Mouse (Mus musculus) limb, embryonic 14.5 days (tissue): ENCODE measurements around the gene Hist1h1c. TPM values are rescaled to one million over a fixed set of nuclear protein-coding genes. Genes with fewer than 3 reads are reported as not detected.
A peak's percentile ranks its signal among the peaks of the same experiment; 100 is the strongest.
"Not testable (repeated sequence)": the region's sequence is repeated elsewhere in the genome, so short reads cannot be mapped to it uniquely, and the experiment has no call there.

Source experiments
- ATAC-seq: fragments of 200-750 bp; cut with Nextera tagmentation; 2 replicates; pipeline ENCODE4 v1.8.0; 2017; ENCODE audit warnings: low read depth, moderate number of reproducible peaks, moderate TSS enrichment; ENCODE audit not compliant: low FRiP score
- DNase-seq: peaks from one replicate; pipeline ENCODE4 v3.0.0-alpha.2; 2015; ENCODE audit warnings: low spot score
- H3K27ac ChIP-seq: fragments of 300-500 bp; sonication (generic); replicated peaks from 2 replicates; pipeline ENCODE4 v1.5.1; 2014; ENCODE audit warnings: low read depth, mild to moderate bottlenecking, low read length, moderate library complexity, mixed read lengths
- H3K27me3 ChIP-seq: fragments of 300-500 bp; sonication (generic); 2 replicates; pipeline ENCODE4 v1.6.1; 2014; ENCODE audit warnings: low read length, mixed read lengths; ENCODE audit not compliant: control insufficient read depth, insufficient read depth
- H3K36me3 ChIP-seq: fragments of 300-500 bp; sonication (generic); 2 replicates; pipeline ENCODE4 v1.6.1; 2014; ENCODE audit warnings: mild to moderate bottlenecking, low read length, moderate library complexity, mixed read lengths; ENCODE audit not compliant: control insufficient read depth, insufficient read depth
- H3K4me1 ChIP-seq: fragments of 300-500 bp; sonication (generic); 2 replicates; pipeline ENCODE4 v1.6.1; 2014; ENCODE audit warnings: antibody characterized with exemption, low read length, mixed read lengths; ENCODE audit not compliant: control insufficient read depth, insufficient read depth
- H3K4me2 ChIP-seq: fragments of 300-500 bp; sonication (generic); replicated peaks from 2 replicates; pipeline ENCODE4 v1.6.1; 2014; ENCODE audit warnings: low read depth, mild to moderate bottlenecking, low read length, moderate library complexity; ENCODE audit not compliant: severe bottlenecking
- H3K4me3 ChIP-seq: fragments of 300-500 bp; sonication (generic); replicated peaks from 2 replicates; pipeline ENCODE4 v1.5.1; 2014; ENCODE audit warnings: low read length
- H3K9ac ChIP-seq: fragments of 300-500 bp; sonication (generic); 2 replicates; pipeline ENCODE4 v1.6.1; 2014; ENCODE audit warnings: mild to moderate bottlenecking, low read depth, low read length, moderate library complexity; ENCODE audit not compliant: severe bottlenecking
- H3K9me3 ChIP-seq: fragments of 300-500 bp; sonication (generic); 2 replicates; pipeline ENCODE4 v1.6.1; 2016; ENCODE audit warnings: low read length; ENCODE audit not compliant: control insufficient read depth
- POLR2A ChIP-seq: fragments of 200-500 bp; IDR thresholded peaks from 2 replicates; pipeline ENCODE4 v1.8.0; 2012; ENCODE audit warnings: inconsistent platforms, mild to moderate bottlenecking, moderate library complexity, borderline replicate concordance; ENCODE audit not compliant: insufficient read depth, insufficient read length; ENCODE audit errors: extremely low read depth
- WGBS: fragments of 180-500 bp; shearing (Covaris S2); extraction: QIAGEN DNeasy Blood & Tissue Kit; methylation state at CpG from one replicate; pipeline ENCODE4 v1.1.7; 2014; 5-methylcytosine and 5-hydroxymethylcytosine counted together
- polyA plus RNA-seq, 2 experiments: library from polyadenylated mRNA; depleted of rRNA in 1 of 2; stranded (reverse) in 1 of 2; unstranded in 1 of 2; fragments of >200 nt; fragmentation: Nextera tagmentation in 1 of 2; extraction: Ambion mirVana in 1 of 2; gene quantifications; 2 replicates each; pipeline versions ENCODE4 v1.2.1 to v1.2.3; 2012 to 2014

Hist1h1c gene
- polyA plus RNA-seq, 2 experiments, result 23.7 to 24.7 TPM

- WGBS, result 1% methylated on average over 32 of the region's 58 CpGs
- Histone ChIP-seq H3K9ac (peak within 1 kb of the TSS; percentile 59), H3K4me3 (peak within 1 kb of the TSS; percentile 42), H3K4me1 (0 out of 2 replicates have a peak, but pooled peaks cover 11% of the 10 kb centered on the region), H3K27ac (peak within 1 kb of the TSS; percentile 96), H3K4me2 (peak within 1 kb of the TSS; percentile 69)
- peak; percentile 63; the same call in 1 of the 2 replicates for TF ChIP-seq POLR2A
- ATAC-seq (peak; percentile 87), DNase-seq (peak; percentile 95)
- H3K9me3 ChIP-seq, H3K27me3 ChIP-seq, H3K36me3 ChIP-seq: not testable (repeated sequence)
These were observed 7.8 kb downstream of the Hist1h1c start, which contains the start of gene Hist1h2bb for GRCm38 (mm10) chr13:23746201-23747080. Gene Hist1h2bb, plus strand, starts transcription at chr13:23746734.

DNA sequence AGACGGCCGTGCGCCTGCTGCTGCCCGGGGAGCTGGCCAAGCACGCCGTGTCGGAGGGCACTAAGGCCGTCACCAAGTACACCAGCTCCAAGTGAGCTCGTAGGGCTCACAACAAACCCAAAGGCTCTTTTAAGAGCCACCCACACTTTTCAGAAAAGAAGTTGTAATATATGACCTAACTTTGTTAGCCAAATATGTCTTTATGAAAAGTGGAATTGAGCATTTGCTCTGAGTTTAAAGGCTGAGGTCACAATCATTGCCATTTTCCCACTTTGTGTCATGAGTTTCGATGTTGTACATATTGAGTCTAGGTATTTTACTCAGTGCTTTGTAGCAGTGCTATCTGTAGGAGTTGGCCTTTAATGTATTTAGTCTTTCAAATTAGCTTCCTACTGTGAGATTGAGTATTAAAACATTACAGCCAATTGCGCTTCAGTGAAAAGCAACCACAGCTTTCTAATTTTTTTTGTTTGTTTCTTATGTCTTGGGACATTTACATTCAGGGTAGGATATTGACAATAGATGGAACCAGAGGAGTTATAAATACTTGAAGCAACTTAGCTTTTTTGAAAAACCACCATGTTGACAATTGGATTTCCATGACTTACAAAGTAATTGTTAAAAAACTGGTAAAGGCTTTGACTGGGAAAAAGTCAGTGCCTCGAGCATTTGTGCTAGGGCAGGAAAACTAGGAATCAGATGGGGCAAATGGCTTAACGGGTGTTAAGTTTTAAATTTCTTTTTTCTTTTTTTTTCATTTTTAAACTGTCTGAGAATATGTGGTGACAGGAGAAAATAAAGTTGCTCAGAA is 8.7 kb downstream of the Hist1h1c start:
- peak; percentile 28 for DNase-seq
- Histone ChIP-seq H3K4me2 (peak overlapping the region; percentile 54), H3K4me1 (0 out of 2 replicates have a peak, but pooled peaks cover 11% of the 10 kb centered on the region), H3K4me3 (peak overlapping the region; percentile 42), H3K27ac (peak overlapping the region; percentile 96), H3K27me3 (no peaks in the 10 kb centered on the region), H3K9ac (peak overlapping the region; percentile 52), H3K36me3 (no peaks in the 10 kb centered on the region), H3K9me3 (no peaks in the 10 kb centered on the region)
- TF ChIP-seq POLR2A, result 0 out of 2 replicates have a peak, but pooled peaks have one; percentile 12
- 4% methylated on average over 9 of the region's 13 CpGs for WGBS
- ATAC-seq, result 0 out of 2 replicates have a peak, but pooled peaks have one; percentile 0

- no peak for TF ChIP-seq POLR2A
- Histone ChIP-seq H3K27me3 (no peaks in the 10 kb centered on the region), H3K4me2 (peak overlapping the region; percentile 54; the same call in 1 of the 2 replicates), H3K9ac (no peak overlapping the region), H3K27ac (peak overlapping the region; percentile 96), H3K4me3 (peak overlapping the region; percentile 42; the same call in 1 of the 2 replicates), H3K4me1 (peaks cover 12% of the 10 kb centered on the region; the same call in 1 of the 2 replicates), H3K36me3 (no peaks in the 10 kb centered on the region), H3K9me3 (no peaks in the 10 kb centered on the region)
- ATAC-seq (no peak), DNase-seq (no peak)
- 11% methylated on average over 4 of the region's 4 CpGs for WGBS
These were observed 9.3 kb downstream of the Hist1h1c start for GRCm38 (mm10) chr13:23747892-23748288.

- no peaks in the 10 kb centered on the region for H3K27me3 ChIP-seq
- no peaks in the 10 kb centered on the region for H3K9me3 ChIP-seq
- peak overlapping the region; percentile 93 for H3K27ac ChIP-seq
- no peak for TF ChIP-seq POLR2A
- H3K9ac ChIP-seq, result no peak overlapping the region
- H3K36me3 ChIP-seq, result no peaks in the 10 kb centered on the region
- ATAC-seq, result no peak
- 88% methylated on average over 5 of the region's 5 CpGs for WGBS
- H3K4me1 ChIP-seq, result peaks cover 12% of the 10 kb centered on the region; the same call in 1 of the 2 replicates
- H3K4me3 ChIP-seq, result no peak overlapping the region
- no peak overlapping the region for H3K4me2 ChIP-seq
- no peak for DNase-seq
These were observed 11.0 kb downstream of the Hist1h1c start for GRCm38 (mm10) chr13:23749563-23750121.
